Mouse (Mus musculus): ENCODE measurements around the gene Gm44596. TPM values are rescaled to one million over a fixed set of nuclear protein-coding genes. Genes with fewer than 3 reads are reported as not detected.

Gm44596 gene
- polyA plus RNA-seq, 1 experiment from 2014 or later, result not detected

- Histone ChIP-seq H3K27me3 (replicated peaks; ENCODE audit: control insufficient read depth, insufficient read depth, low read length) (no peaks in the 10 kb centered on the region), H3K4me2 (ENCODE audit: low read length) (peak overlapping the region; percentile 59), H3K4me3 (ENCODE audit: low read length) (peak overlapping the region; percentile 25), H3K4me1 (ENCODE audit: control insufficient read depth, insufficient read depth, low read depth, low read length) (peaks cover 4% of the 10 kb centered on the region; the same call in 1 of the 2 replicates), H3K9ac (ENCODE audit: low read depth, low read length) (0 out of 2 replicates have a peak overlapping the region, but pooled peaks have one; percentile 30), H3K27ac (ENCODE audit: low read depth, low read length) (no peak overlapping the region), H3K9me3 (ENCODE audit: control insufficient read depth, low read length) (no peaks in the 10 kb centered on the region), H3K36me3 (ENCODE audit: control insufficient read depth, insufficient read depth, low read length) (no peaks in the 10 kb centered on the region)
- 15% methylated on average over 14 of the region's 14 CpGs for WGBS
- ATAC-seq, result peak; percentile 87
Measured at GRCm38 (mm10) chr6:128445761-128446535, 70.6 kb downstream of the Gm44596 start.

- no peaks in the 10 kb centered on the region for H3K36me3 ChIP-seq (ENCODE audit: control insufficient read depth, insufficient read depth, low read length)
- H3K9ac ChIP-seq (ENCODE audit: low read depth, low read length), result no peak overlapping the region
- H3K4me3 ChIP-seq (ENCODE audit: low read length), result no peak overlapping the region
- H3K27ac ChIP-seq (ENCODE audit: low read depth, low read length), result no peak overlapping the region
- H3K9me3 ChIP-seq (ENCODE audit: control insufficient read depth, low read length), result no peaks in the 10 kb centered on the region
- peaks cover 4% of the 10 kb centered on the region; the same call in 1 of the 2 replicates for H3K4me1 ChIP-seq (ENCODE audit: control insufficient read depth, insufficient read depth, low read depth, low read length)
- no peaks in the 10 kb centered on the region for H3K27me3 ChIP-seq (replicated peaks; ENCODE audit: control insufficient read depth, insufficient read depth, low read length)
- WGBS, result 94% methylated on average over 5 of the region's 5 CpGs
- H3K4me2 ChIP-seq (ENCODE audit: low read length), result no peak overlapping the region
- ATAC-seq, result no peak
Measured at GRCm38 (mm10) chr6:128447063-128447462, 71.8 kb downstream of the Gm44596 start.

- H3K36me3 ChIP-seq (ENCODE audit: control insufficient read depth, insufficient read depth, low read length), result no peaks in the 10 kb centered on the region
- H3K27ac ChIP-seq (ENCODE audit: low read depth, low read length), result no peak overlapping the region
- ATAC-seq, result no peak
- H3K4me1 ChIP-seq (ENCODE audit: control insufficient read depth, insufficient read depth, low read depth, low read length), result no peaks in the 10 kb centered on the region
- no peaks in the 10 kb centered on the region for H3K9me3 ChIP-seq (ENCODE audit: control insufficient read depth, low read length)
- H3K9ac ChIP-seq (ENCODE audit: low read depth, low read length), result no peak overlapping the region
- no peak overlapping the region for H3K4me2 ChIP-seq (ENCODE audit: low read length)
- WGBS, result 82% methylated on average over 12 of the region's 12 CpGs
- H3K27me3 ChIP-seq (replicated peaks; ENCODE audit: control insufficient read depth, insufficient read depth, low read length), result no peaks in the 10 kb centered on the region
- H3K4me3 ChIP-seq (ENCODE audit: low read length), result no peak overlapping the region
Measured at GRCm38 (mm10) chr6:128455835-128456605, 80.7 kb downstream of the Gm44596 start.

Other genes with a start within 250 kb of the Gm44596 start
- gene Tspan9, start 231.9 kb upstream of the Gm44596 start, polyA plus RNA-seq (2015; fragmentation: Nextera tagmentation; extraction: Ambion mirVana), result 62.6 and 66.8 TPM in 2 replicates
- 0.81 and 1.5 TPM in 2 replicates for gene Tead4, start 74.7 kb upstream of the Gm44596 start, polyA plus RNA-seq (2015; fragmentation: Nextera tagmentation; extraction: Ambion mirVana)
- 17.7 and 19.9 TPM in 2 replicates for gene Tulp3, start 19.7 kb upstream of the Gm44596 start, polyA plus RNA-seq (2015; fragmentation: Nextera tagmentation; extraction: Ambion mirVana)
- 67.4 and 82.0 TPM in 2 replicates for gene Rhno1, start 12.6 kb upstream of the Gm44596 start, polyA plus RNA-seq (2015; fragmentation: Nextera tagmentation; extraction: Ambion mirVana)
- 7.2 and 9.5 TPM in 2 replicates for gene Foxm1, start 12.5 kb upstream of the Gm44596 start, polyA plus RNA-seq (2015; fragmentation: Nextera tagmentation; extraction: Ambion mirVana)
- 0.61 and 0.82 TPM in 2 replicates for gene Tex52, start within 50 bp of the Gm44596 start, polyA plus RNA-seq (2015; fragmentation: Nextera tagmentation; extraction: Ambion mirVana)
- gene Nrip2, start 23.8 kb downstream of the Gm44596 start, polyA plus RNA-seq (2015; fragmentation: Nextera tagmentation; extraction: Ambion mirVana), result 11.0 and 11.3 TPM in 2 replicates
- gene Itfg2, start 49.4 kb downstream of the Gm44596 start, polyA plus RNA-seq (2015; fragmentation: Nextera tagmentation; extraction: Ambion mirVana), result 35.7 and 46.9 TPM in 2 replicates
- gene Fkbp4, start 63.2 kb downstream of the Gm44596 start, polyA plus RNA-seq (2015; fragmentation: Nextera tagmentation; extraction: Ambion mirVana), result 341 and 344 TPM in 2 replicates
- 0.10 and 0.34 TPM in 2 replicates for gene Pzp, start 151.2 kb downstream of the Gm44596 start, polyA plus RNA-seq (2015; fragmentation: Nextera tagmentation; extraction: Ambion mirVana)
- gene A2ml1, start 206.1 kb downstream of the Gm44596 start, polyA plus RNA-seq (2015; fragmentation: Nextera tagmentation; extraction: Ambion mirVana), result 4.7 and 5.6 TPM in 2 replicates
- gene Klrb1a, start 248.0 kb downstream of the Gm44596 start, polyA plus RNA-seq (2015; fragmentation: Nextera tagmentation; extraction: Ambion mirVana), result not detected in 2 replicates

Measured in hindbrain, embryonic 16.5 days (tissue).